Mouse (Mus musculus) heart, postnatal 14 days (tissue): ENCODE measurements at regions not wholly inside any gene's neighbourhood (a gene's known extent, or its start where the extent isn't known, plus 50 kb on each side); places are given as distances from the start of the nearest gene placed in this dataset.

Experiments used
- DNase-seq, 2 experiments: peaks; one replicate each; pipeline ENCODE4 v3.0.0; 2021 to 2022
- intact Hi-C: fragments of 180-260 bp; cut with DNase I; formaldehyde crosslinking; loops from one replicate; pipeline ENCODE4 v1.15.1; 2025

GRCm38 (mm10) chr3:130978986-130979642, 131.2 kb upstream of the Lef1 start:
- no peak for DNase-seq
- intact Hi-C loops: no loop called here

- intact Hi-C loops: no loop called here
- no peak for DNase-seq
Measured at GRCm38 (mm10) chr3:130977921-130978700, 132.2 kb upstream of the Lef1 start.

- DNase-seq: no peak
- intact Hi-C loops: no loop called here
Measured at GRCm38 (mm10) chr3:130976206-130976605, 134.1 kb upstream of the Lef1 start.

DNA sequence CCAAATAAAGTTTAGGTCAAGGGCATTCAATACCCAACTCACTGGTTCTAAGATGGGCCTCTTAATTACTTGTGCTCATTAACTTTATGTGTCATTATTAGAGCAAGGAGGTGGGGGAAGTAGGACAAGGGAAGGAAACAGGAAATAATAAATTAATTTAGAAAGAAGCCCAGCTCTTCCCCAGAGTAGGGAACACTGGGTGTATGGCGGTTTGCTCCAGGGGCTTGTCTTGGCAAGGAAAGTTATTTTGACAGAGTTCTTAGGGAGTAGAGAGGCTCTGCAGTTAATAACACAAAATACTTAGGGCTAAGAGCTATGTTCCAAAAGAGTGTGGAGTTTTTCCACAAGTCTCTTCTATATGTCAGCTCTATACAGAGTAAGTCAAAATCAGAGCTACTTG, 135.0 kb upstream of the Lef1 start:
- DNase-seq: no peak
- intact Hi-C loops: no loop called here

GRCm38 (mm10) chr3:130972126-130972525, 138.1 kb upstream of the Lef1 start:
- peak; percentile 14 to 32 for DNase-seq
- intact Hi-C loops: no loop called here

- no peak for DNase-seq
- intact Hi-C loops: no loop called here
Measured at GRCm38 (mm10) chr3:130965275-130965674, 145.0 kb upstream of the Lef1 start.

DNA sequence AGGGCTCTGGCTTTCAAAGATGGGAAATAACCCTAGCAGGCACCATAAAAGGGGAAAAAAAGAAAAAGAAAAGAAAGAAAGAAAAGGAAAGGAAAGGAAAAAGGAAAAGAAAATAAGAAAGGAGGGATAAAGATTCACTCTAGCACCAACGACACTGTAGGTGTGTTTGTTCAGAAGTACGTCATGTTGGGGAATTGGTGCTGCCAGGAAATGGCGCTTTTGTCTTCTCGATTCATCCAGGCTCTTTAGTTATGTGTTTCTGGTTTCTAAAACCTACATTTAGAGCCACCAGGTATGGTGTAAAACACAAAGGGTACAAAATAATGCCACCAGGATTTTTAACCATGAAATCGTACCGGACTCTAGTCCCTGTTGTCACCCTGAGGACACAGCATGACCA, 146.2 kb upstream of the Lef1 start:
- intact Hi-C loops: no loop called here
- no peak for DNase-seq

DNA sequence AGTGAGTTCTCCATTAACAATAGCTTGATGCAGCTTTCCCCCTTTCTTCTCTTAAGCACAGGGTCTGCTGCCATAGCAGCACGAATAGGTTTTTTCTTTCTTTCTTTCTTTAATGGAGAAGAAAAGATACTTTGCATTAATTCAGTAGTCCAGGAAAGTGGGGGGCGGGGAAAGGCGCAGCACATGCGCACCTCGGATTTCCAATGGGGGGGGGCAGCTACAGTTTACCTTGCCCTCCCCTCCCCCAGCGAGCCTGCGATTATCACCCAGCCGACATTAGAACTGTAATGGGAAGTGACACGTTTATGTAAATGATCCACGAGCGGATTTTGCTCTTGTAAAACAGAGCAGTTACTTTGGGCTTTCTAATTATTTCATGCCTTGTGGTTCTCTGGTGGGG, 146.6 kb upstream of the Lef1 start:
- no peak for DNase-seq
- intact Hi-C loops: no loop called here

DNA sequence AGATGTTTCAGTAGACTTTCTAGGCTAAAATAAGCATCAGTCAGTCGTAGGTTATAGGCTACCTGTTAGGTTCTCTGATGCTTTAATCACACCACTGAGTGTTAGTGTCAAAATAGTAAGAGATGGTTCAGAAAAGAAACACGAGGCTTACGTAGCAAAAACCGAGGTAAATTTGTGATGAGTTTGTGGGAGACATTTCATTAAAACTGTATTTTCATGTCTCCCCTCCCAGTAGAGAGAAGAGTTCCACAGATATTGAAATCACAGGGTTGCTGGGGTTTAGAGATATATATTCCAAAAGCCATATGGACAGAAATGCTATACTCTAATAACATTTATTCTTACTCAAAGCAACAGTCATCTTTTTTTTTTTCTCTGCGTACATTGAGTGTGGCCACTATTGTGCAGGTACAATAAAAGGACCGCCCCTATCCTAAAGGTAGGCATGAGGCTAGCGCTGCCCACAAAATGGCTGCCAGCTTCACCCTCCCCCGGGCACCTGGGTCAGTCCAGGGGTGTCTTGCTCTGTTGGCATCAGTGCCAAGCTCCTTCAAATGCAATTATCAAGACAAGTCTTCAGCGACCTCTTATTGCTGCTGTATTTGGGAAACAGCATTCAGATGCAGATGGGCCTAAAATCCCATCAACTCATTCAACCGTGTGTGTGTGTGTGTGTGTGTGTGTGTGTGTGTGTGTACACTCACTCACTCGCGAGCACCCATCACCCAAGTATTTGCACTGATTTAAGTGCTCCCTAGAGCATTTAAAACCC, 147.4 kb upstream of the Lef1 start:
- intact Hi-C loops: no loop called here
- DNase-seq: no peak

DNA sequence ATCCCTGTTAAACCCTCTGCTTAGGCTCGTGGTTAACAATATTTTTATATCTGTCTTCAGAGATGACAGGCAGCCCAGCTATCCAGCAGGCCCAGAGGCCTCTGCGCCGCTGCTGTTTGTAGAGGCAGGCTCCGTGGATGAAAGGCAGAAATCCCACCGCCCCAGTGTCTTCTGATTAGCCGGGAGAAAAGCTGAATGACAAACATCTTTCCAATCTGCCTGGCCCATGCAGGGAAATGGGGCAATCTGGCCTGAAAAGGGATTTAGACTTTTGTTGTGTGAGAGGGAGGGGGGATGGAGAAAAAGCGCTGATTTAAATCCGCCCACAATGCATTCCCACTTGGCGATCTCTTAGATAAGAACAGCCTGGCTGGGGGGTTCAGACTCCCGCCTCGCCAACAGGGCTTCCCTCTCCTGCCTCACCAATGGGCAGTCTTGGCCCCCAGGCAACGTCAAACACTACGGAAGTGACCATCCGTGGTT, 148.1 kb upstream of the Lef1 start:
- DNase-seq: no peak
- intact Hi-C loops: no loop called here

DNA sequence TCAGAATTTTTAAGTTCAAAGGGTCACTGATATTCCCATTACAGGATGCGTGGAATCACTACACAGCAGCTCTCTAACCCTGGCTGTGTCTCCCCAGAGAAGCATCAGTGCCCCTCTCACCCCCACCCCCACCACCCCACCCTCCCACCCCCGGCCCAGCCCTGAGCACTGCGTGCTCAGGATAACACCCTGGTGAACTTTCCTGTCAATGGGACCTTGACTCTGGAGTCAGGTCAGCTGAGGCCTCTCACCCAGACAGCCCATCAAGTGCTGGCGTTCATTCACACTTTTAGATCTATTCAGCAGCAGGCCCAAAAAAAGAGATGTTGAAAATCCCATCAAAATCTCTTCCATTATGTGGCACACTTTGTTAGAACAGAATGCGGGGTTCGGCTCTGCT, 148.6 kb upstream of the Lef1 start:
- intact Hi-C loops: no loop called here
- no peak for DNase-seq

DNA sequence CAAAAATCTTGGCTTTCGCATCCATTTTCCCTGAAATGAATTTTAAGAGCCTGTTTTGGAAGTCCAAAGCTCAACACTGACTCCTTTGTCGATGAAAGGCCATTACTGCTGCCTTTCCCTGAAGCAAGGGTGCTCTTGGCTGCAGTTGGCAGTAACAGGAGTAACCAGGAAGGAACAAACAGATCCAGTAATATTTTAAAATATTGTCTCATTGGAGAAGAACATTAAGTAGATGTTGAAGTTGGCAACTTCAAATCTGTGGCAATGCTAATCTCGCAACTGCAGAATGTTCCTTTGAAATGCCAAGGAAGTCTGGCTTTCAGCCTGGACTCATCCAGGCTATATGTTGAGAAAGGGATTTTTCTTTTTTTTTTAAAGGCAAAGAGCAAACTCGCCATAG, 154.3 kb upstream of the Lef1 start:
- intact Hi-C loops: no loop called here
- DNase-seq: no peak

- intact Hi-C loops: no loop called here
- DNase-seq: no peak
Measured at GRCm38 (mm10) chr3:130951381-130951780, 158.9 kb upstream of the Lef1 start.

DNA sequence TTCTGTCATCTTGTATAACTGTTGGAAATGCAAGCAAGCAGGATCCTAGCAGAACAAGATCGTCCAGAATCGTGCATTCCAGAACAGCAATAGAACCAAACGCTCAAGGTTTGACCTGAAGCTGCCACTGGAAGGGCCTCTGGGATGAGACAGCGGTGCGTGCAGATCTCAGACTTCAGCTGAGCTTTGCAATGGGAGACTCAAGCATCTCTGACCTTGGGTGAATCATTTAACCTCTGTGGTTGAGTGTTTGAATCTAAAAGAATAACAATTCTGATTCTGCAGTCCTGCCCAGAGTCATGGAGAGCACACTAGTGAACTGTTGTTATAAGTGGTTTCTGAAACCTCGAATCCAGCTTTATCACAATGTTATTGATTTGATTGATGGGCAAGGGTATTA, 159.4 kb upstream of the Lef1 start:
- intact Hi-C loops: no loop called here
- no peak for DNase-seq

DNA sequence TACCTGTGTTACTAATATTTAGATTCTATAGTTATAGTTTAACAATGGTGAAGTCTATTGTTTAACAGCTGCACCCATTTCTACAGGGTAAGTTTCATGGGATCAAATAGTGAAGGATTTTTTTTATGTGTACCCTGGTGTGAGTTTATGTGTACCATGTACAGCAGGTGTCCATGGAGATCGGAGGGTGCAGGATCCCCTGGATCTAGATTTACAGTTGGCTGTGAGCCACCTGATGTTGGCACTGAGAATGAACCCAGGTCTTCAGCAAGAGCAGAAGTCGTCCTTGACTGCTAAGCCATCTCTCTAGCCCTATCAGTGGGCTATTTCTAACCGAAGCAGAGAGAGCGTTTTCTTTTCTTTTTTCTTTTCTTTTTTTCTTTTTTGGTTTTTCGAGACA, 162.4 kb upstream of the Lef1 start:
- intact Hi-C loops: no loop called here
- no peak for DNase-seq

- DNase-seq: no peak
- intact Hi-C loops: no loop called here
Measured at GRCm38 (mm10) chr3:130947277-130947606, 163.0 kb upstream of the Lef1 start.

- intact Hi-C loops: no loop called here
- no peak for DNase-seq
Measured at GRCm38 (mm10) chr3:130946576-130947276, 163.5 kb upstream of the Lef1 start.

GRCm38 (mm10) chr3:130945861-130946449, 164.3 kb upstream of the Lef1 start:
- intact Hi-C loops: no loop called here

GRCm38 (mm10) chr3:130945396-130945795, 164.9 kb upstream of the Lef1 start:
- intact Hi-C loops: no loop called here
- no peak for DNase-seq

More at GRCm38 (mm10) chr3:130945861-130946449, 164.3 kb upstream of the Lef1 start:
- peak; percentile 45 to 52 for DNase-seq

- intact Hi-C loops: no loop called here
- no peak for DNase-seq
Measured at GRCm38 (mm10) chr3:130944241-130944640, 166.0 kb upstream of the Lef1 start.
